Mouse (Mus musculus): ENCODE measurements at regions not wholly inside any gene's neighbourhood (a gene's known extent, or its start where the extent isn't known, plus 50 kb on each side); places are given as distances from the start of the nearest gene placed in this dataset.

DNA sequence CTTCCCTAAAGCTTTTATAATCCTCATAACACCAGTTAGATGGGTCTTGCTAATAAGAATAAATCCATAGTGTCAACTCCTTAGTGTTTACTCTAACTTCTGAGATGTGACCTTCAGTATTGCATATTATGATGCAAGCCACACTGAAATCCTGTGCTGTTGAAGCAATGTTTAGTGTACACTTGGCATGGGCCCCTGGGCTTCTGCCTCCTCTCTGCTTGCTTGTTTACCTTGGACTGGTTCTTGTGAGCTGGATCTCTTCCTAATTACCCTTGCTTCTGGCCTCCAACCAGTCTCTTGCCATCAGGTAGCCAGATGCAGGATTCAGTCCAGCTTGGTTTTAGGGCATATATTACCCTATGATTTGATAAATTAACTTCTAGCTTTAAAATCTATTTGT lies 57.0 kb downstream of the Rgs2 start:
- Histone ChIP-seq H3K4me3 (replicated peaks; ENCODE audit: control insufficient read depth, low read depth, low read length) (no peak overlapping the region), H3K27ac (ENCODE audit: control insufficient read depth, insufficient read depth, low read depth, low read length, poor library complexity) (no peak overlapping the region), H3K4me1 (ENCODE audit: control insufficient read depth, insufficient read depth, low read length) (no peaks in the 10 kb centered on the region)
- TF ChIP-seq POLR2A (IDR thresholded peaks at IDR 0.05; ENCODE audit: borderline replicate concordance, control insufficient read depth, low read depth, low read length) (no peak), CTCF (IDR thresholded peaks at IDR 0.05; ENCODE audit: control insufficient read depth, insufficient read depth, low read length) (no peak)

DNA sequence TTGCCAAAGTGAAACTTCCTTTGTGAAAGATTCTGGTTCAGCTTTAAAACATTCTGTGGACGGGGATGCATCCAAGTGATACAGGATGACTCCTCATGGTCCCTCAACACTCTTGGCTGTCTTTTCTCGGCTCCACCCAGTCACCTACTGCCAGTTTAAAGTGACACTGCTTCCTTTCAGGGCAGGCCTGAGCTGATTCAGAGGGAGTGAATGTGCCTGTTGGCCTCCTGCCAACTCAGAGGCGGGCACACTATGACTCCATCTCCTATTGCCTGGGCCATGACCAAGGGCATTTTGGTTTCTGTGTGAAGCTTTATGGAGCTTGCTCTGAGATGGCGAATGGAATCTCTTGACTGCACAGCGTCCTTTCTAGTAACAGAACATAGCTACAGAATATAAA lies 62.5 kb downstream of the Rgs2 start:
- Histone ChIP-seq H3K4me3 (replicated peaks; ENCODE audit: control insufficient read depth, low read depth, low read length) (no peak overlapping the region), H3K27ac (ENCODE audit: control insufficient read depth, insufficient read depth, low read depth, low read length, poor library complexity) (no peak overlapping the region), H3K4me1 (ENCODE audit: control insufficient read depth, insufficient read depth, low read length) (no peaks in the 10 kb centered on the region; the same call in 1 of the 2 replicates)
- TF ChIP-seq CTCF (IDR thresholded peaks at IDR 0.05; ENCODE audit: control insufficient read depth, insufficient read depth, low read length): no peak
- no peak for TF ChIP-seq POLR2A (IDR thresholded peaks at IDR 0.05; ENCODE audit: borderline replicate concordance, control insufficient read depth, low read depth, low read length)
- WGBS: 47% methylated on average over 5 of the region's 5 CpGs

DNA sequence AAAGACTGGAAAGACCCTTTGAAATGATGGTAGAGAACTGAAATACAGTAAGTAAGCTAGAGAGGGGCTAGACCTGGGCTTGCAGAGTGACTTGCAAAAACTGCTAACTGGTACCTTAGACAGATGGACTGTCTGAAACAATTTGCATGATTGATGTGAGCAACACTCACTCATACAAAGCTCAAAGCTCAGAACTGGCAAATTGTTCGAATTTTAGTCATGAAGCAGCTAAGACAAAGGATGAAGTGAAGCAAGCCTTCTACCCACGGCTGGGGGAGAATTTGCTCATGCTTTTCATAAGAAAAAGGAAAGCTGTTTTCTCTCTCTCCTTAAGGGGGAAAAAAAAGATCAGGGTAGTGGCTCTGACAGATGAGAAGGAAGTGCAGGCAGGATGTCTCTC lies 64.5 kb downstream of the Rgs2 start:
- 14% methylated on average over 2 of the region's 2 CpGs for WGBS
- no peaks in the 10 kb centered on the region; the same call in 1 of the 2 replicates for H3K4me1 ChIP-seq (ENCODE audit: control insufficient read depth, insufficient read depth, low read length)
- H3K4me3 ChIP-seq (replicated peaks; ENCODE audit: control insufficient read depth, low read depth, low read length): no peak overlapping the region
- TF ChIP-seq CTCF (IDR thresholded peaks at IDR 0.05; ENCODE audit: control insufficient read depth, insufficient read depth, low read length) (no peak), POLR2A (IDR thresholded peaks at IDR 0.05; ENCODE audit: borderline replicate concordance, control insufficient read depth, low read depth, low read length) (no peak)
- no peak overlapping the region for H3K27ac ChIP-seq (ENCODE audit: control insufficient read depth, insufficient read depth, low read depth, low read length, poor library complexity)

- no peak overlapping the region for H3K27ac ChIP-seq (ENCODE audit: control insufficient read depth, insufficient read depth, low read depth, low read length, poor library complexity)
- TF ChIP-seq CTCF (IDR thresholded peaks at IDR 0.05; ENCODE audit: control insufficient read depth, insufficient read depth, low read length): no peak
- TF ChIP-seq POLR2A (IDR thresholded peaks at IDR 0.05; ENCODE audit: borderline replicate concordance, control insufficient read depth, low read depth, low read length): no peak
- WGBS: 86% methylated on average over 3 of the region's 3 CpGs
- no peaks in the 10 kb centered on the region; the same call in 1 of the 2 replicates for H3K4me1 ChIP-seq (ENCODE audit: control insufficient read depth, insufficient read depth, low read length)
- H3K4me3 ChIP-seq (replicated peaks; ENCODE audit: control insufficient read depth, low read depth, low read length): no peak overlapping the region
These were observed 65.4 kb downstream of the Rgs2 start for GRCm38 (mm10) chr1:143938569-143938968.

- 80% methylated on average over 3 of the region's 3 CpGs for whole genome bisulfite sequencing
- no peaks in the 10 kb centered on the region for H3K4me1 ChIP-seq (ENCODE audit: control insufficient read depth, insufficient read depth, low read length)
- H3K4me3 ChIP-seq (replicated peaks; ENCODE audit: control insufficient read depth, low read depth, low read length): no peak overlapping the region
- TF ChIP-seq CTCF (IDR thresholded peaks at IDR 0.05; ENCODE audit: control insufficient read depth, insufficient read depth, low read length) (no peak), POLR2A (IDR thresholded peaks at IDR 0.05; ENCODE audit: borderline replicate concordance, control insufficient read depth, low read depth, low read length) (no peak)
- H3K27ac ChIP-seq (ENCODE audit: control insufficient read depth, insufficient read depth, low read depth, low read length, poor library complexity): no peak overlapping the region
These were observed 73.2 kb downstream of the Rgs2 start for GRCm38 (mm10) chr1:143930798-143931197.

- TF ChIP-seq CTCF (IDR thresholded peaks at IDR 0.05; ENCODE audit: control insufficient read depth, insufficient read depth, low read length) (no peak), POLR2A (IDR thresholded peaks at IDR 0.05; ENCODE audit: borderline replicate concordance, control insufficient read depth, low read depth, low read length) (no peak)
- no peaks in the 10 kb centered on the region for H3K4me1 ChIP-seq (ENCODE audit: control insufficient read depth, insufficient read depth, low read length)
- WGBS: 64% methylated on average over 5 of the region's 5 CpGs
These were observed 74.3 kb downstream of the Rgs2 start for GRCm38 (mm10) chr1:143929567-143930165.

GRCm38 (mm10) chr1:143922499-143922898 lies 81.5 kb downstream of the Rgs2 start:
- Histone ChIP-seq H3K4me1 (ENCODE audit: control insufficient read depth, insufficient read depth, low read length) (peaks cover 3% of the 10 kb centered on the region; the same call in 1 of the 2 replicates), H3K27ac (ENCODE audit: control insufficient read depth, insufficient read depth, low read depth, low read length, poor library complexity) (no peak overlapping the region), H3K4me3 (replicated peaks; ENCODE audit: control insufficient read depth, low read depth, low read length) (no peak overlapping the region)
- 58% methylated on average over 1 of the region's 1 CpGs for WGBS
- TF ChIP-seq CTCF (IDR thresholded peaks at IDR 0.05; ENCODE audit: control insufficient read depth, insufficient read depth, low read length): no peak
- no peak for TF ChIP-seq POLR2A (IDR thresholded peaks at IDR 0.05; ENCODE audit: borderline replicate concordance, control insufficient read depth, low read depth, low read length)

More at GRCm38 (mm10) chr1:143929567-143930165, 74.3 kb downstream of the Rgs2 start:
- no peak overlapping the region for H3K27ac ChIP-seq (ENCODE audit: control insufficient read depth, insufficient read depth, low read depth, low read length, poor library complexity)
- H3K4me3 ChIP-seq (replicated peaks; ENCODE audit: control insufficient read depth, low read depth, low read length): no peak overlapping the region

- WGBS: 84% methylated on average over 7 of the region's 7 CpGs
- Histone ChIP-seq H3K4me3 (replicated peaks; ENCODE audit: control insufficient read depth, low read depth, low read length) (no peak overlapping the region), H3K4me1 (ENCODE audit: control insufficient read depth, insufficient read depth, low read length) (peaks cover 5% of the 10 kb centered on the region), H3K27ac (ENCODE audit: control insufficient read depth, insufficient read depth, low read depth, low read length, poor library complexity) (no peak overlapping the region)
- no peak for TF ChIP-seq CTCF (IDR thresholded peaks at IDR 0.05; ENCODE audit: control insufficient read depth, insufficient read depth, low read length)
- TF ChIP-seq POLR2A (IDR thresholded peaks at IDR 0.05; ENCODE audit: borderline replicate concordance, control insufficient read depth, low read depth, low read length): no peak
These were observed 83.7 kb downstream of the Rgs2 start for GRCm38 (mm10) chr1:143920256-143920655.

GRCm38 (mm10) chr1:143918949-143919348 lies 85.0 kb downstream of the Rgs2 start:
- H3K4me1 ChIP-seq (ENCODE audit: control insufficient read depth, insufficient read depth, low read length): peaks cover 5% of the 10 kb centered on the region
- TF ChIP-seq CTCF (IDR thresholded peaks at IDR 0.05; ENCODE audit: control insufficient read depth, insufficient read depth, low read length): no peak
- TF ChIP-seq POLR2A (IDR thresholded peaks at IDR 0.05; ENCODE audit: borderline replicate concordance, control insufficient read depth, low read depth, low read length): no peak
- peak overlapping the region; percentile 91 for H3K27ac ChIP-seq (ENCODE audit: control insufficient read depth, insufficient read depth, low read depth, low read length, poor library complexity)
- no peak overlapping the region for H3K4me3 ChIP-seq (replicated peaks; ENCODE audit: control insufficient read depth, low read depth, low read length)
- WGBS: 8% methylated on average over 5 of the region's 5 CpGs

Measured in bone marrow, adult 2 months (tissue).